Mouse (Mus musculus) NIH3T3 (cell line): ENCODE data around the gene Spic.

Experiments used
- DNase-seq: peaks from one replicate; pipeline ENCODE4 v3.0.0-alpha.2; 2012; ENCODE audit warnings: low read depth

Gene Spic

DNA sequence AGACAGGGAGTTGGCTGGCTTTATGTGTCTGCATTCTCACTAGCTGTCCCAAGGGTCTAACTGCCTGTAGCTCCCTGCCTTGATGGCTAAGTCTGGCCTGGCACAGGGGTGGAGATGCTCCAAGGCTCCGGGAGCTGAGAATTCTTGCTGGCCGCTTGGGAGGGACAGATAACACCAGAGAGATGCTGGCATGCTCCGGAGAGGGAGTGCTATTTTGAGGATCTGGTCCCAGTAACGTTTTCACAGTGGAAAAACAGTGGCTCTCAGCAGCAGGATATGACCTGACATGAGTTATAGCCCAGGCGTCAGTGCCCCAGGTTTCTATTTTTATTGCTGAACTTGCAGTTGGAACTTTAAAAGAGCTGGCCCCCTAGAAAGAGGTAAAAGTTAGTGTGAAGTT is 39.4 kb downstream of the Spic start:
- no peak for DNase-seq

- peak; percentile 74 for DNase-seq
Observed at GRCm38 (mm10) chr10:88631330-88631953, 53.4 kb downstream of the Spic start.

DNA sequence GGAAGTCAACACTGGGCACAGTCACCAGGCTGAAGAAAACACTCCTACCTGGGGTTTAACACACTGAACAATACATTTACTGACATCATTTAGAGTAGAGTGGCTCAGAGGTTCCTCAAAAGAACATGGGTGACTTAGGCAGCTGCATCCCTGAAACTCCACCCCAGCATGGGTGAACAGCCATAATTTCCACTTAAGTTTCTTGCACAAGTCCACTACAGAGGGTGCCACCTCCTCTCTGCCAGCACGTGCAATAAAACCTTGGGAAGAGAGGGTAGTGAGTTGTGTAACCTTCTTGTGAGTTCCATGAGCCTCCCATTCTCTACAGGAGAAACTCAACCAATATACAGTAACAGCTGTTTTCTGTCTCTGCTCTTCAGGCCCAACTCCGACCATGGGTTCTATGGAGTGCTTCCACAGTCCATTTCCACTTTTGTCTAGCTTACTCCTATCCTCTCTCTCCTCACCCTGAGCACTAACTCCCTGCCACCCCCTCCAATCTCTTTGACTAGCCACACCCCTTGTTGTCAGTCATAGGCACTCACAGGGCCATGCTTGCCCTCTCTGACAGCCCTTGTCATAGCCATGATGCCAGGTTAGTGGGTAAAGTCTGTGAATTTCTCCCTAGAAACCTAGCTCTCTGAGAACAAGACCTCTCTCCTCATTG is 54.0 kb downstream of the Spic start:
- no peak for DNase-seq

DNA sequence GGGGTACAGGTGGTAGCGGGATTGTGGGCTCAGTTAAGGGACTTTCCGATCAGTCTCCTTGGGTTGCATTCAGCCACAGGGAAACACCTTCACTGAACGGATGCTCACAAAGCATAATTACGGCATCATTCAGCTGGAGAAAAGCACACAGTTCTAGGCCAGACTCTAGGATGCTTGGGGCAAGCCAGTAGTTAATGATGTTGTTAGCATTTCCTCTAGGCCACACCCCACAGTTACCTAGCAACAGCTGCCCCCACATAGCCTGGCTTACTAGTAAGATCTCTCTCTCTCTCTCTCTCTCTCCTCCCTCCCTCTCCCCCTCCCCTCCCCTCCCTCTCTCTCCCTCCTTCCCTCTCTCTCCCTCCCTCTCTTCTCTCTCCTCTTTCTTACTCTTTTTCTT is 57.8 kb downstream of the Spic start:
- DNase-seq: no peak

DNA sequence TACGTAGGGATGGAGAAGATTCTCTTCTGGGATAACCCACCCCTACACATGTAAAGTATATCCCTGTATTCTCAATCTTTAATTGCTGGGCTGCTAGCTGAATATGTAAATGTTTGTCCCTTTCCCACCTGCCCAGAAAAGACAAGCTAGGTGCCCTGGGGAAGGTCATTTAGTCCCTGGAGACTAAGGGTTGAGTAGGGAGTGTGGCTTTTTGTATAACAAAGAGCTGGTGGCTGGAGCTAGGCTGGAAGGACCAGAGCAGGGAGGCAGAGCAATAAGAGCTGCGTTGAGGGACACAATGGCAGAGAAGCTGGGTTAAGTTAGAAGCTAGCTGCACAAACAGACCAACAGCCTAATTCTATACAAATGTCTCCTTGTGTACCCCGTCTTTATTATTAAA is 58.6 kb downstream of the Spic start:
- no peak for DNase-seq
